9 mouse cellular contexts compared by ENCODE assay signal in the genomic region with DNA sequence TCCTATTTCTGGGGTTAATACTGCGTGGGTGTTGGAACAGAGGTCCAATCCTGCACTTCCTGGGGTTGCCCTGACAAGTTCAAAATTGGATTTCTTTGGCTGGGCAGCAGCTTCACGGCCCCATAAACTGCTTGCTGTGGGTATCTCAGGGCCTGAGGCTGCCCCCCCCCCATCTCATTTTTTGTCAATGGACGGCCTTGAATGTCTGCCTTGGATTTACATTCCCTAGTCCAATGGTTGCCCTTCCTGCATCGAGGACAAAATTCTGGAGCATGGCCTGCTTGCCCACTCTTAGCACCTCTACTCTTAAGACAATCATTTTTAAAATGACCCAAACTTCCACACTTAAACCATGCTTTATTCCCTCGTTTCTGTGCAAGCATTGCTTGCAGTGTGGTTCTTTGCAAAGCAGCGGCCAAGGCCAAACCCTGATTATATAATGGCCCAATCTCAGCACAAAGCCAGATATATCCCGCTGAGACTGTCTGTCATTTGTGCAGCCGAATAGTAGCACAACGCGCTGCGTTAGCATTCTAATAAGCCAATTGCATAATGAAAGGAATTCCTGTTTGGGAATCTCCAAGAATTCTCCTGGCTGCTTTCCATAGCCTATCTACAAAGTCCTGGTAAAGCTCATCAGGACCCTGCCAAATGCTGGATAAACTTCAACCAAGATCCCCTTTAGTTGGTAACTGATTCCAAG.
A peak's percentile ranks its signal among the peaks of the same experiment; 100 is the strongest.
DNase-seq lines count a peak whose midpoint lies in the region; ATAC-seq and TF ChIP-seq lines count a peak whose summit lies in the region.
"Had no signal": no experiment of that assay in that cellular context is flagged by ENCODE, and none has a peak within 500 bp of the region (broad histone marks: within the 10 kb centered on the region; RNA-seq: fewer than 3 reads in every experiment).

No protein-coding gene starts in this region.

- no peaks in the 10 kb centered on the region for H3K9me3 ChIP-seq in forebrain, embryonic 13.5 days (replicated peaks)
- H3K9me3 ChIP-seq in midbrain, embryonic 16.5 days (replicated peaks; ENCODE audit: control insufficient read depth, low read length, poor library complexity, severe bottlenecking) = no peaks in the 10 kb centered on the region

- peak; percentile 10 for DNase-seq in gastrocnemius, postnatal 25 days
- DNase-seq in gastrocnemius, adult 18-20 months (ENCODE audit: low spot score) = no peak
- DNase-seq in lung, postnatal 10 days = peak; percentile 3
- no peak for DNase-seq in lung, postnatal 25 days (ENCODE audit: low spot score)
- no peak for DNase-seq in thymus, adult 2 months
- no peak for DNase-seq in thymus, postnatal 4 days
- DNase-seq: thymus, adult 18-20 months had no signal

- peak; percentile 95 for ATAC-seq in forebrain, embryonic 13.5 days
- ATAC-seq in midbrain, embryonic 16.5 days = peak; percentile 79

- no peak overlapping the region for H3K4me2 ChIP-seq in forebrain, embryonic 13.5 days
- H3K4me2 ChIP-seq in midbrain, embryonic 16.5 days (ENCODE audit: low read length) = no peak overlapping the region

- H3K27ac ChIP-seq in forebrain, embryonic 13.5 days = peak overlapping the region; percentile 44
- no peak overlapping the region for H3K27ac ChIP-seq in midbrain, embryonic 16.5 days (ENCODE audit: low read length)
- H3K27ac ChIP-seq in thymus, adult 2 months (ENCODE audit: control insufficient read depth, insufficient read depth, low read length) = no peak overlapping the region

- no peaks in the 10 kb centered on the region for H3K36me3 ChIP-seq in forebrain, embryonic 13.5 days (ENCODE audit: poor library complexity, severe bottlenecking)
- H3K36me3 ChIP-seq in midbrain, embryonic 16.5 days (ENCODE audit: control insufficient read depth, insufficient read depth, low read length) = no peaks in the 10 kb centered on the region
- H3K36me3 ChIP-seq in thymus, adult 2 months (ENCODE audit: control insufficient read depth, insufficient read depth, low read length) = no peaks in the 10 kb centered on the region

- 32% methylated on average over 11 of the region's 11 CpGs for WGBS in forebrain, embryonic 13.5 days
- 39% methylated on average over 11 of the region's 11 CpGs for WGBS in midbrain, embryonic 16.5 days
- WGBS in thymus, adult 2 months = 85% methylated on average over 11 of the region's 11 CpGs

- TF ChIP-seq POLR2A in thymus, adult 2 months (IDR thresholded peaks at IDR 0.05; ENCODE audit: control insufficient read depth, extremely low read depth, insufficient read depth, low read length, poor library complexity) = no peak

- TF ChIP-seq CTCF in thymus, adult 2 months (IDR thresholded peaks at IDR 0.05; ENCODE audit: borderline replicate concordance, control insufficient read depth, extremely low read depth, insufficient read depth, low read length, poor library complexity) = no peak

- H3K27me3 ChIP-seq in forebrain, embryonic 13.5 days = no peaks in the 10 kb centered on the region
- H3K27me3 ChIP-seq in midbrain, embryonic 16.5 days (ENCODE audit: control insufficient read depth, insufficient read depth, low read depth, low read length) = no peaks in the 10 kb centered on the region
- H3K27me3 ChIP-seq in thymus, adult 2 months (ENCODE audit: control insufficient read depth, insufficient read depth, low read length) = no peaks in the 10 kb centered on the region

- H3K4me1 ChIP-seq in forebrain, embryonic 13.5 days = peaks cover 11% of the 10 kb centered on the region
- H3K4me1 ChIP-seq in midbrain, embryonic 16.5 days (ENCODE audit: control insufficient read depth, insufficient read depth, low read length) = peaks cover 6% of the 10 kb centered on the region
- H3K4me1 ChIP-seq in thymus, adult 2 months (replicated peaks; ENCODE audit: control insufficient read depth, insufficient read depth, low read length) = no peaks in the 10 kb centered on the region

- H3K4me3 ChIP-seq in forebrain, embryonic 13.5 days = no peak overlapping the region
- H3K4me3 ChIP-seq in midbrain, embryonic 16.5 days (ENCODE audit: low read depth, low read length) = no peak overlapping the region
- no peak overlapping the region for H3K4me3 ChIP-seq in thymus, adult 2 months (ENCODE audit: control insufficient read depth, insufficient read depth, low read length)

- H3K9ac ChIP-seq in forebrain, embryonic 13.5 days = no peak overlapping the region
- H3K9ac ChIP-seq in midbrain, embryonic 16.5 days (ENCODE audit: low read depth, low read length) = no peak overlapping the region

Comparison
In these comparisons a context has a peak if more than half of its experiments do, and no peak if none do; other contexts are left out.
1. DNase-seq: peak in gastrocnemius, postnatal 25 days (single experiment) and lung, postnatal 10 days (single experiment); none in gastrocnemius, adult 18-20 months (single experiment), lung, postnatal 25 days (single experiment), thymus, adult 2 months (single experiment) and thymus, postnatal 4 days (single experiment).